Mouse (Mus musculus): ENCODE measurements around the gene Htr7.

- TF ChIP-seq CTCF (IDR thresholded peaks at IDR 0.05; ENCODE audit: extremely low read depth, insufficient read depth, low read length) (no peak), POLR2A (IDR thresholded peaks at IDR 0.05; ENCODE audit: extremely low read depth, insufficient read depth, low read length) (no peak)
Measured at GRCm38 (mm10) chr19:36004961-36005360, 52.3 kb downstream of the Htr7 start.
